Mouse (Mus musculus) embryonic facial prominence, embryonic 12.5 days (tissue): ENCODE measurements around the gene Klf16. TPM values are rescaled to one million over a fixed set of nuclear protein-coding genes. Genes with fewer than 3 reads are reported as not detected.

Experiments used
- ATAC-seq: fragments of 200-750 bp; cut with Nextera tagmentation; 2 replicates; pipeline ENCODE4 v1.8.0; 2017; ENCODE audit not compliant: insufficient number of reproducible peaks, insufficient read depth, low FRiP score, low TSS enrichment
- H3K27ac ChIP-seq: fragments of 300-500 bp; sonication (generic); 2 replicates; pipeline ENCODE4 v1.5.1; 2016; ENCODE audit warnings: mild to moderate bottlenecking
- H3K27me3 ChIP-seq: fragments of 300-500 bp; sonication (generic); 2 replicates; pipeline ENCODE4 v1.6.1; 2016; ENCODE audit warnings: mild to moderate bottlenecking, moderate library complexity
- H3K36me3 ChIP-seq: fragments of 300-500 bp; sonication (generic); 2 replicates; pipeline ENCODE4 v1.6.1; 2016; ENCODE audit warnings: mild to moderate bottlenecking
- H3K4me1 ChIP-seq: fragments of 300-500 bp; sonication (generic); 2 replicates; pipeline ENCODE4 v1.6.1; 2016
- H3K4me2 ChIP-seq: fragments of 300-500 bp; sonication (generic); replicated peaks from 2 replicates; pipeline ENCODE4 v1.6.1; 2016; ENCODE audit warnings: mild to moderate bottlenecking, moderate library complexity
- H3K4me3 ChIP-seq: fragments of 300-500 bp; sonication (generic); 2 replicates; pipeline ENCODE4 v1.5.1; 2016; ENCODE audit warnings: mild to moderate bottlenecking
- H3K9ac ChIP-seq: fragments of 300-500 bp; sonication (generic); 2 replicates; pipeline ENCODE4 v1.6.1; 2016; ENCODE audit warnings: mild to moderate bottlenecking, moderate library complexity
- H3K9me3 ChIP-seq: fragments of 300-500 bp; sonication (generic); 2 replicates; pipeline ENCODE4 v1.6.1; 2016; ENCODE audit warnings: mild to moderate bottlenecking, moderate library complexity
- WGBS: fragments of 180-500 bp; shearing (Covaris S2); methylation state at CpG from one replicate; pipeline ENCODE4 v1.1.7; 2016; 5-methylcytosine and 5-hydroxymethylcytosine counted together
- polyA plus RNA-seq: library from polyadenylated mRNA; unstranded; fragments of >200 nt; fragmentation: Nextera tagmentation; extraction: Ambion mirVana; gene quantifications from 2 replicates; pipeline ENCODE4 v1.2.1, GENCODE M21; 2016

The Klf16 gene
- polyA plus RNA-seq, 1 experiment from 2014 or later, result 12.4 TPM

DNA sequence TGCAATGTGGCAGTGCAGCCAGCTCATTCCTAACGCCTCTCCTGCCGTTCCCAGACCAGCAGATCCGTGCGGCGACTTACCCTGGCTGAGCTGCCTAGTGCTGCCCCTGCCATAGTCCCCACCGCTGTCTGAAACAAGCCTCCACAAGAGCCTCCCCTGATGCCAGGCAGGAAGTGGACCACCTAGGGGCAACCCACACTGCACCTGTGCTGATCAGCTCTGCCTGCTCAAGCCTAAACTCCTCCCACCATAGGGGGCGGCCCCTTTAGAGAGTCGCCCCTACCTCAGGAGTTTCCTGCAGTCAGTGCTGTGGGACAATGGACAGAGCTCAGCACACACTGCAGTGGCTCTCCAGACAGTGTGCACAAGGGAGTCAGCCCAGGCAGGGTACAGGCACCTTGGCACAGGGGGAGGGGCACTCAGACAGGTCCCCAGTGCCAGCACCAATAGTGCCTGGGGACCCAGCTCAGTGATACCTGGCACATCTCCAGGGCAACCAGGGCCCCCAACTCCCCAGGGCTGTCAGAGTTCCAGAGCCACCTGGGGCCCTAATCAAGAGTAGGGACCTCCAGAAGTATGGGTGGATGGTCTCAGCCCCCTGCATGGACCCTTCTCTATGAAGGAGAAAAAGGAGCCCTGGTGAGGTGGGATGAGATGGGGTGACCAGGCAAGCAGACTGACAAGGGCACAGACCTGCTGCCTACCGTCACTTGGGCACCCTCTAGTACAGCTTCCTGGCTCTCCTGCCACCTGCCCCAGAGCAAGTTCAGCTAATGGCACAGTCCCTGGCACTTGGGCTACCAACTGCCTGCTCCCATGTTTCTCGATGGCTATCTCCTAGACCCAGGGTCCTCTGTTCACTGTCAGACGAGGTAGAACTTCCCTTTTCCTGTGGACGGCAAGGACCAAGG, 7.8 kb upstream of the Klf16 start:
- Histone ChIP-seq H3K27ac (no peak overlapping the region), H3K9me3 (no peaks in the 10 kb centered on the region), H3K4me3 (no peak overlapping the region), H3K36me3 (peaks cover 36% of the 10 kb centered on the region), H3K4me1 (peaks cover 19% of the 10 kb centered on the region), H3K27me3 (no peaks in the 10 kb centered on the region), H3K4me2 (no peak overlapping the region), H3K9ac (no peak overlapping the region)
- no peak for ATAC-seq
- whole genome bisulfite sequencing, result 72% methylated on average over 12 of the region's 12 CpGs

DNA sequence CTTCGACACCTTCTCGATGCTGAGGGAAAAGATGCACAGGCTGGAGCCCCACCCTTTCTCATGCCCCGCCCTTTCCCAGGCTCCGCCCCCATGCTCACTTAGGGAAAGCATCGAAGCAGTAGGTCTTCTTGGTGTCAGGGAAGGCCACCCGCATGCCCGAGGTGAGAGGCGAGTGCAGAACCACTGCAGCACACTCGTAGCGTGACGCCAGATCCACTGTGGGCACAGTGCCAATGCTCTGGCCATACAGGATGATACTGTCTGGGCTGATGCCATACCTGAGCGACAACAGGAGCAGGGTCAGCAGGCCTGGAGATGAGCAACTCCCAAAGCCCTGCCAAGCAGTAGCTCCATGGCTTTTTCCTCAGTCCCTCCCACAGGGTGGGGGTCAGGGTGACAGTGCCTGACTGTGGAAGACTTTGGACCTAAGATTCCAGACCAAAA, 6.9 kb upstream of the Klf16 start:
- no peak overlapping the region for H3K4me2 ChIP-seq
- 66% methylated on average over 12 of the region's 12 CpGs for WGBS
- H3K4me3 ChIP-seq, result no peak overlapping the region
- no peak for ATAC-seq
- H3K36me3 ChIP-seq, result peaks cover 36% of the 10 kb centered on the region
- peaks cover 17% of the 10 kb centered on the region for H3K4me1 ChIP-seq
- H3K9me3 ChIP-seq, result no peaks in the 10 kb centered on the region
- H3K9ac ChIP-seq, result no peak overlapping the region
- H3K27ac ChIP-seq, result no peak overlapping the region
- no peaks in the 10 kb centered on the region for H3K27me3 ChIP-seq

DNA sequence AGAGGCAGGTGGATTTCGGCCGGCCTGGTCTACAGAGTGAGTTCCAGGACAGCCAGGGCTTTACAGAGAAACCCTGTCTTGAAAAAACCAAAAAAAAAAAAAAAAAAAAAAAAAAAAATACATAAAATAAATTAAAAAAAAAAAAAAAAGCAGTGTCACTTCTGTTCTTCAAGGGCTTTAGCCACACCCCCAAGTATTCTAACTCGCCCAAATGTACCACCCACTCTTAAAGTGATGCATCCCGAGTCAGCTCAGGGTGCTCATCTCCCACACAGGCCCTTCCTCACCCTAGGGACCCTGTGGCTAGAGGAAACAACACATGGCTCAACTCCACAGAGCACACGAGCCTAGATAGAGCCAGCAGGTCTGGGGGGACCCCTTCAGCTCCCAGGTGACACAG, 5.9 kb upstream of the Klf16 start:
- 80% methylated on average over 5 of the region's 5 CpGs for WGBS
- ATAC-seq, result no peak
- no peak overlapping the region for H3K4me2 ChIP-seq
- H3K9ac ChIP-seq, result no peak overlapping the region
- H3K27ac ChIP-seq, result no peak overlapping the region
- peaks cover 13% of the 10 kb centered on the region; the same call in 1 of the 2 replicates for H3K4me1 ChIP-seq
- H3K4me3 ChIP-seq, result no peak overlapping the region
- H3K9me3 ChIP-seq, result no peaks in the 10 kb centered on the region
- H3K36me3 ChIP-seq, result peaks cover 36% of the 10 kb centered on the region
- H3K27me3 ChIP-seq, result no peaks in the 10 kb centered on the region

DNA sequence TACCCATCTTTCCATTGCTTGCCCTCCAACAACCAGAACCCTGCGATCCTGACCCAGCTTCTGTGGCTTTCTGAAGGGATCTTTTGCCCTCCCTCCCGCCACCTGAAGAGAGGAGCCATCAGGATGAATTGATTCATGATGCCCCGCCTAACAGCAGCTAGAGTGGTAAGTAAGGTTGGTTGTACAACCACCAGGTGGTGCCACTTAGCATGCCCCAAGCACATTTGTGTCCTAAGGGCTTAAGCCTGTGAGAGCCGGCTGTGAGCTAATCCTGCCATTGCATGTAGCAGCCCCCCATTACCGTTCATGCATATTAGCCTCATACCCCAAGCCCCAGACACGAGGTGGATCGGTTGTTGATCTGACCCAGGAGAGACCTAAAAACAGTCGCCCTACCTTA, 1.8 kb upstream of the Klf16 start:
- H3K27ac ChIP-seq, result peak overlapping the region; percentile 93; the same call in 1 of the 2 replicates
- H3K4me3 ChIP-seq, result peak overlapping the region; percentile 85
- H3K9ac ChIP-seq, result no peak overlapping the region
- H3K4me1 ChIP-seq, result peaks cover 24% of the 10 kb centered on the region
- no peak for ATAC-seq
- H3K36me3 ChIP-seq, result peaks cover 16% of the 10 kb centered on the region
- peak overlapping the region; percentile 96 for H3K4me2 ChIP-seq
- 9% methylated on average over 8 of the region's 8 CpGs for WGBS
- H3K27me3 ChIP-seq, result no peaks in the 10 kb centered on the region
- H3K9me3 ChIP-seq, result no peaks in the 10 kb centered on the region

DNA sequence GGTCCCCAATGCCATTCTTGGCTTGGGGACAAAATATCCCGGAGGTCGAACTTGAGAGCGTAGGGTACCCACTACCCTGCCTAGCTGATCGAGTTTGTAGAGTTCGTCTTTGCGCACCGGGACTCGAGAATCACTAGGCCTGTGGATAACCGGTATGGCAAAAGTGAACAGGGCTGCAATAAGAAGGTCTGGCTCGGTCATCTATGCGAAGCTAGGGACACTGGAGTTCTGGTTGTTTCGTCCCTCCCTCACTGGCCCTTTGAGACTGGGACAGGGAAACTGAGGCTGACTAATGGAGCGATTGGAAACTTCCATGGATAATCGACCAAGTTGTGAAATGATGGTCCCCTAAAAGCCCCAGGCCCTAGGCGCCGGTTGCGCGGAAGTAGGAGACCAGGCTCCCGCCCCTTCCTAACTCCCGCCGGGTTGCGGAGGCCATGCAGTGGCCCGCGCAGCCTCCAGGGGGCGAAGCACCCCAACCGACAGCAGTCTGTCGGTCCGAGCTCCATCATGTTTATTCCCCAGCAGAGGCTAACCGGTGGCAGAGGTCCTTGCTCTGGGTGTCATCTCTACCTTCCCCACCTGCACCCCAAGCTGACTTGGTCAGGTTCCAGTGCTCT, 1.1 kb upstream of the Klf16 start:
- peak; percentile 1 for ATAC-seq
- Histone ChIP-seq H3K9me3 (no peaks in the 10 kb centered on the region), H3K27ac (peak overlapping the region; percentile 93), H3K4me3 (peak overlapping the region; percentile 85), H3K36me3 (peaks cover 9% of the 10 kb centered on the region), H3K4me2 (peak overlapping the region; percentile 96), H3K9ac (peak overlapping the region; percentile 81; the same call in 1 of the 2 replicates), H3K4me1 (peaks cover 30% of the 10 kb centered on the region), H3K27me3 (no peaks in the 10 kb centered on the region)
- under 1% methylated on average over 29 of the region's 29 CpGs for WGBS

DNA sequence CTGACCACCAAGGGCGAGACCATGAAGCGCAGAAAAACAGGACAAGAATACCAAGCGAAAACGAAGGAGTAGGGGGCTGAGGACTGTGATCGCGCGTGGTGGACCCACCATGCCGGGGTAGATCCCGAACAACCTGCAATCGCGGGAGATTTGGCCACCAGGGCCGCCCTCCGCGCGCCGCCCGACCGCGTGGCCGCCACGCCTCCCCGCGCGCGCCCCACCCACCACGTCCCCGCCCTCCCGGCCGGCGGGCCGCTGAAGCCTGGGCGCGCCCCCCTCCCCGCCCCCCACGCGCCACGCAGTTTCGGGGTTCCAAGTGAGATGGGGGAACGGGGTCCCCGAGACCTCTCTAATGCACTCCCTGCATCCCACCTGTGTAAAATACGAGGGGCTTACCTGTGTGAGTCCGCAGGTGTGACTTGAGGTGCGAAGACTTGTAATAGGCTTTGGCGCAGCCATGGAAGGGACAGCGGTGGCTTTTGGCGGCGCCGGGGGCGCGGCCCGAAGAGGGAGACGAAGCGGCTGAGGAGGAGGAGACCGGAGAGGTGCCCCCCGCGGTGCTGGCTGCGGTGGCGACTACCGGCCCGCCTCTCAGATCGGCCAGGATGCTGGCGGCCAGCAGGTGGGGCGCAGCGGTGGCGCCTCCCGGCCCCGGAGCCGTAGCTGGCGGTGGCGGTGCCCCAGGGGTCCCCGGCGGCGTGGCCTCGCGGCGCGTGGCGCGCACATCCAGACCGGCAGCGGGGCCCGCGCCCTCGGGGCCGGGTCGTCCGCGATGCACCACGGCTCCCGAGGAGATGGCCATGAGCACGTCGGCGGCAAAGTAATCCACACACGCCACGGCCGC, 548 bp downstream of the Klf16 start:
- peak overlapping the region; percentile 93 for H3K27ac ChIP-seq
- no peaks in the 10 kb centered on the region for H3K9me3 ChIP-seq
- H3K27me3 ChIP-seq, result no peaks in the 10 kb centered on the region
- WGBS, result under 1% methylated on average over 85 of the region's 96 CpGs
- H3K9ac ChIP-seq, result peak overlapping the region; percentile 81
- peaks cover 35% of the 10 kb centered on the region for H3K4me1 ChIP-seq
- H3K4me2 ChIP-seq, result peak overlapping the region; percentile 96
- H3K36me3 ChIP-seq, result 0 out of 2 replicates have a peak, but pooled peaks cover 4% of the 10 kb centered on the region
- peak overlapping the region; percentile 85 for H3K4me3 ChIP-seq
- ATAC-seq, result no peak

DNA sequence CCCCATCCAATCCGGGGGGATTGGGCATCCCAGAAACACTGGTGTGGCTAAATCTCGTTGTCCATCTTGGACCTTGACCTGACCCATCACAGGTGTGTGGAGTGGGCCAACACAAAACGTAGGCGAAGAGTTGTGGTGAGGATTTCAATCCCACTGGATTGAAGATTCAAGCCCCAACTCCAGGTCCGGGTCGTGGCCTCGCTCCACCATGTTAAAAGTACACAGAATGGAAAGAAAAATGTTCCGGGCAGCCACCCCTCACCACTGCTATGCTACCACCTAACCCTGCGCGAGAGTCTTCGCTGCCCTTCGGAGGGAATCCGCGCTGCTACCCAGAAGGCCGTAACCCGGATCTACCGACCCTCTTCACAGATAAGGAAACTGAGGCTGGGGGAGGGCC, 1.2 kb downstream of the Klf16 start:
- Histone ChIP-seq H3K4me1 (peaks cover 41% of the 10 kb centered on the region), H3K27ac (no peak overlapping the region), H3K4me2 (peak overlapping the region; percentile 96), H3K9ac (peak overlapping the region; percentile 81), H3K27me3 (no peaks in the 10 kb centered on the region), H3K4me3 (peak overlapping the region; percentile 85), H3K36me3 (no peaks in the 10 kb centered on the region), H3K9me3 (no peaks in the 10 kb centered on the region)
- ATAC-seq, result no peak
- 13% methylated on average over 17 of the region's 17 CpGs for WGBS

DNA sequence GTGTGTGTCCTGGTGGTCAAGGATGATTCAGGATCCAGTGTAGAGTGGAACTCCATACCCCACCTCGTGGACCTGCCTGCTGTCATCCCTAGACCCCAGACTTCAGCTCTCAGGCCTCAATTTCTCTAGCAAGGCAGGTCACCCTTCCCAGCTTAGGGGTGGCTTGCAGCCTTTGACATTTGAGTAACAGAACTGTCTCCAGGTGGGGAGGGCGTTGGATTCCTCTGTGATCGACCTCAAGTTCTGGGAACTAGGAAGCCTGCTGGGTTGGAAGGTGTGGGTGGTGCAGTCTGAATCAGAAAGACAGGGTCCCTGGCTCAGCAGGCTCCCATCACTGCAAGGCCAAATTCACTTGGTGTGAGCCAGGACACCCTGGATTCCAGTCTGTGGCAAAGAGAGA, 2.2 kb downstream of the Klf16 start:
- Histone ChIP-seq H3K36me3 (no peaks in the 10 kb centered on the region), H3K9me3 (no peaks in the 10 kb centered on the region), H3K4me1 (peaks cover 49% of the 10 kb centered on the region), H3K4me3 (no peak overlapping the region), H3K9ac (no peak overlapping the region), H3K27me3 (no peaks in the 10 kb centered on the region), H3K27ac (no peak overlapping the region), H3K4me2 (peak overlapping the region; percentile 96)
- no peak for ATAC-seq
- WGBS, result 68% methylated on average over 3 of the region's 3 CpGs

DNA sequence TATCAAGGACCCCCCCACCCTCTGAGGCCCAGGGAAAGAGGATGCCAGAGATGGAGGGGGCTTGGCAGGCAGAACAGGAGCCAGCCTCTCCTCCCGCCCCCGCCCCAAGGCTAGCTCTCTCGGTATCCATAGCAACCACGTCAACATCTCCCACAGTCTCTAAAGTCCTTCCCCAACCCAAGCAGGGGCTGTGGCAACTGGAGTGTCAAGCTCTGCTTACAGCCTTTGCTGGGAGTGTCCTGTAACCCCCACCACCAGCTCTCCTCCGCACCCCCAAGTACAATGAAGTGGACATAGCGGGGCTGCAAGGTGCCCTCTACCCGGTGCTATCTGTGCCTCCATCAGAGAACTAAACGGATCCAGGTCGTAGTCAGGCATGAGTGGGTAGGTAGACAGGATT, 3.2 kb downstream of the Klf16 start:
- no peaks in the 10 kb centered on the region for H3K36me3 ChIP-seq
- no peak overlapping the region for H3K4me2 ChIP-seq
- no peak overlapping the region for H3K4me3 ChIP-seq
- H3K4me1 ChIP-seq, result peaks cover 52% of the 10 kb centered on the region
- H3K9ac ChIP-seq, result peak overlapping the region; percentile 19; the same call in 1 of the 2 replicates
- no peaks in the 10 kb centered on the region for H3K9me3 ChIP-seq
- ATAC-seq, result no peak
- H3K27ac ChIP-seq, result no peak overlapping the region
- H3K27me3 ChIP-seq, result no peaks in the 10 kb centered on the region
- WGBS, result 54% methylated on average over 9 of the region's 9 CpGs

DNA sequence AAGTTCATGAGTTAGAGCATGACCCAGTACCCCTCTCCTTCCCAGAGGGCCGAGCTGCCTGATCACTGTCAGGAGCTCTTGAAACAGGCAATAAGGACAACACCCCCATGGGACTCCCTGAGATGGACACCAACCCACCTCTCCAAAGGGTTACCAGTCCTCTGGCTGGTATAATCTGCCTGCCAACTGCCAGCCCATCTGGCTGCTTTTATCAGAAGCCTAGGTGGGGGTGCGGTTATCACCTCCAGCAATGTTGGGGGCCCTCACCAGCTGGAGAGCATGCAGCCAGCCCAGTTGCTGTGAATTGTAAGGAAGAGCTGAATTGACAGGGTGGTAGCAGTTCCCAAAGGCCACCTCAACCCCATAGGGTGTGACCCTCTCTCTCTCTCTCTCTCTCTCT, 4.6 kb downstream of the Klf16 start:
- 77% methylated on average over 2 of the region's 2 CpGs for WGBS
- Histone ChIP-seq H3K4me2 (no peak overlapping the region), H3K4me1 (peaks cover 47% of the 10 kb centered on the region), H3K27me3 (no peaks in the 10 kb centered on the region), H3K36me3 (peaks cover 6% of the 10 kb centered on the region), H3K9me3 (no peaks in the 10 kb centered on the region), H3K9ac (no peak overlapping the region), H3K4me3 (no peak overlapping the region), H3K27ac (no peak overlapping the region)
- no peak for ATAC-seq
